Mouse (Mus musculus) kidney, embryonic 16.5 days (tissue): ENCODE data around the gene Dst. TPM values are rescaled to one million over a fixed set of nuclear protein-coding genes. Genes with fewer than 3 reads are reported as not detected.

Experiments
- ATAC-seq: fragments of 200-750 bp; cut with Nextera tagmentation; 2 replicates; pipeline ENCODE4 v1.8.0; 2017; ENCODE audit warnings: moderate TSS enrichment; ENCODE audit not compliant: low FRiP score, low TSS enrichment
- H3K27ac ChIP-seq: fragments of 300-500 bp; sonication (generic); 2 replicates; pipeline ENCODE4 v1.5.1; 2014; ENCODE audit warnings: low read length
- H3K27me3 ChIP-seq: fragments of 300-500 bp; sonication (generic); 2 replicates; pipeline ENCODE4 v1.6.1; 2014; ENCODE audit warnings: low read length, control low read depth, mixed read lengths; ENCODE audit not compliant: insufficient read depth
- H3K36me3 ChIP-seq: fragments of 300-500 bp; sonication (generic); 2 replicates; pipeline ENCODE4 v1.6.1; 2014; ENCODE audit warnings: low read length, control low read depth, mixed read lengths; ENCODE audit not compliant: insufficient read depth
- H3K4me1 ChIP-seq: fragments of 300-500 bp; sonication (generic); 2 replicates; pipeline ENCODE4 v1.6.1; 2014; ENCODE audit warnings: low read length, control low read depth, mixed read lengths; ENCODE audit not compliant: insufficient read depth
- H3K4me2 ChIP-seq: fragments of 300-500 bp; sonication (generic); replicated peaks from 2 replicates; pipeline ENCODE4 v1.6.1; 2014; ENCODE audit warnings: low read depth, low read length
- H3K4me3 ChIP-seq: fragments of 300-500 bp; sonication (generic); 2 replicates; pipeline ENCODE4 v1.5.1; 2014; ENCODE audit warnings: mild to moderate bottlenecking, low read length
- H3K9ac ChIP-seq: fragments of 300-500 bp; sonication (generic); replicated peaks from 2 replicates; pipeline ENCODE4 v1.6.1; 2014; ENCODE audit warnings: low read length
- H3K9me3 ChIP-seq: fragments of 300-500 bp; sonication (generic); 2 replicates; pipeline ENCODE4 v1.6.1; 2016; ENCODE audit warnings: low read length, control low read depth
- WGBS: fragments of 180-500 bp; shearing (Covaris S2); extraction: QIAGEN DNeasy Blood & Tissue Kit; methylation state at CpG from one replicate; pipeline ENCODE4 v1.1.7; 2014; 5-methylcytosine and 5-hydroxymethylcytosine counted together
- polyA plus RNA-seq: library from polyadenylated mRNA; unstranded; fragments of >200 nt; fragmentation: Nextera tagmentation; extraction: Ambion mirVana; gene quantifications from 2 replicates; pipeline ENCODE4 v1.2.1, GENCODE M21; 2015

The Dst gene
- polyA plus RNA-seq, 1 experiment from 2014 or later: 23.4 TPM

DNA sequence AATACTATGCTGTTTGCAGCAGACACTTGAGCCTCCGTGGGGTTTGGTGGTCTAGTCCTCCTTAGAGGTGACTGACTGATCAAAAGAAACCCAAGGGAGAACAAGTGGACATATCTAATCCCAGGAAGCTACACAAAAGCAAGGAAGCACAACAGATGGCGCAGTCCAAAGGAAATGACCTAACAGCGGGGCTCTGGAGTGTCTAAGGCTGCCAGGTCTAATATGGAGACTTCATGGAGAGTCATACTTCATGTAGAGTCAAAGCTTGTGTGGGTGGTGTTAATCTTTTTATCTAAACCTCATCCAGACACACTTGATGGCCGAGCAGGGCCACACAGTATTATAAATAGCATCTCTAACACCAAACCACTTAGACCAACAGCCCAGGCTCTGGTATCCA lies 11.4 kb upstream of the Dst start:
- ATAC-seq: no peak
- Histone ChIP-seq H3K27me3 (no peaks in the 10 kb centered on the region), H3K9ac (no peak overlapping the region), H3K27ac (no peak overlapping the region), H3K4me1 (no peaks in the 10 kb centered on the region; the same call in 1 of the 2 replicates), H3K4me3 (no peak overlapping the region), H3K36me3 (no peaks in the 10 kb centered on the region), H3K4me2 (no peak overlapping the region), H3K9me3 (no peaks in the 10 kb centered on the region)
- WGBS: 75% methylated on average over 4 of the region's 4 CpGs

GRCm38 (mm10) chr1:33897426-33897825 lies 10.6 kb upstream of the Dst start:
- 87% methylated on average over 11 of the region's 11 CpGs for WGBS
- no peaks in the 10 kb centered on the region for H3K9me3 ChIP-seq
- no peak overlapping the region for H3K4me2 ChIP-seq
- H3K27me3 ChIP-seq: no peaks in the 10 kb centered on the region
- H3K27ac ChIP-seq: no peak overlapping the region
- no peaks in the 10 kb centered on the region; the same call in 1 of the 2 replicates for H3K4me1 ChIP-seq
- H3K4me3 ChIP-seq: no peak overlapping the region
- H3K9ac ChIP-seq: no peak overlapping the region
- ATAC-seq: no peak
- H3K36me3 ChIP-seq: no peaks in the 10 kb centered on the region

GRCm38 (mm10) chr1:33898373-33898772 lies 9.7 kb upstream of the Dst start:
- H3K27me3 ChIP-seq: no peaks in the 10 kb centered on the region
- no peaks in the 10 kb centered on the region for H3K36me3 ChIP-seq
- peaks cover under 1% of the 10 kb centered on the region; the same call in 1 of the 2 replicates for H3K4me1 ChIP-seq
- no peak overlapping the region for H3K4me2 ChIP-seq
- no peak overlapping the region for H3K27ac ChIP-seq
- no peak for ATAC-seq
- WGBS: 78% methylated on average over 6 of the region's 6 CpGs
- no peaks in the 10 kb centered on the region for H3K9me3 ChIP-seq
- H3K4me3 ChIP-seq: no peak overlapping the region
- H3K9ac ChIP-seq: no peak overlapping the region

GRCm38 (mm10) chr1:33900175-33900574 lies 7.8 kb upstream of the Dst start:
- Histone ChIP-seq H3K9me3 (no peaks in the 10 kb centered on the region), H3K27me3 (peaks cover 2% of the 10 kb centered on the region; the same call in 1 of the 2 replicates), H3K27ac (no peak overlapping the region), H3K36me3 (no peaks in the 10 kb centered on the region), H3K4me1 (peaks cover 5% of the 10 kb centered on the region), H3K4me2 (no peak overlapping the region), H3K9ac (no peak overlapping the region), H3K4me3 (no peak overlapping the region)
- 77% methylated on average over 8 of the region's 8 CpGs for WGBS
- ATAC-seq: no peak

DNA sequence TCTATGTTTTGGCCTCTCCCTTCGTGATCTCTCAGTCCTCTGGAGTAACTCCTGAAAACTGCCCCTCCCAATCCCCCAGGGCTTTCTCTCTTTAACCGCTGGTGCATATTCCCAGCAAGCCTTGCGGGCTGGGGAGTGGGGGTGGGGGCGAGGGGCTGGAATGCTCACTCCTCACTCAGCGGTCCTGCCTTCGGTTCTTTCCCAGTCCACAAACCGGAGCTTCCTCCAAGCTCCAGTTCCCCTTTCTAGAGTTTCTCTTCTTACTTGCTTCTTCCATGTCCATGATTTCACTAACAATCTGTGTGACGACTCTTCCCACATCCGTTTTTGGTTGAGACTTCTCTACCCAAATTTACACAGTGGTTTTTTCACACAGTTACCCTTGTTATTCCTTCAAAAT lies 4.4 kb upstream of the Dst start:
- Histone ChIP-seq H3K9ac (no peak overlapping the region), H3K36me3 (no peaks in the 10 kb centered on the region), H3K4me1 (peaks cover 15% of the 10 kb centered on the region), H3K9me3 (no peaks in the 10 kb centered on the region), H3K27me3 (peaks cover 24% of the 10 kb centered on the region), H3K4me3 (no peak overlapping the region), H3K4me2 (peak overlapping the region; percentile 19), H3K27ac (no peak overlapping the region)
- WGBS: 28% methylated on average over 9 of the region's 9 CpGs
- no peak for ATAC-seq

DNA sequence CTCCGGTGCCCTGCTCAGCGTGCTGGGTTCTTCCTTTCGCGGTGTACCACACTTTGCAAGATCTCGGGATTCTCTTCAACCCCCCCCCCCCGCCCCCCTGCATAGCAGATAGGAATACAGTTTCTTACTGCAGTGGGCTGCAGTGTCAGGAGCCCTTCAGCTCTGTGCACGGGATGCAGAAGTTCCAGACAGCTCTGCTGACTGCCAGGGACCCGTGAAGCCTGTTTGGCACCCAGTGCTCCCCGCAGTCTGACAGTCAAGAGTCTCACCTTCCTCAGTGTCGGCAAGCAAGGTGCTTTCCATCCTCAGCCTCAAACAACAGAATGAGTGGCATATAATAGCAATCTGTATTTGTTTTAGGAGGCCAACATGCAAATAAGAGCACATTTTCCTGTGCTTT lies 1.8 kb upstream of the Dst start:
- Histone ChIP-seq H3K4me3 (no peak overlapping the region), H3K27me3 (peaks cover 42% of the 10 kb centered on the region), H3K9me3 (no peaks in the 10 kb centered on the region), H3K4me1 (peaks cover 21% of the 10 kb centered on the region), H3K36me3 (no peaks in the 10 kb centered on the region), H3K9ac (no peak overlapping the region), H3K4me2 (no peak overlapping the region), H3K27ac (no peak overlapping the region)
- no peak for ATAC-seq
- WGBS: 38% methylated on average over 10 of the region's 10 CpGs

DNA sequence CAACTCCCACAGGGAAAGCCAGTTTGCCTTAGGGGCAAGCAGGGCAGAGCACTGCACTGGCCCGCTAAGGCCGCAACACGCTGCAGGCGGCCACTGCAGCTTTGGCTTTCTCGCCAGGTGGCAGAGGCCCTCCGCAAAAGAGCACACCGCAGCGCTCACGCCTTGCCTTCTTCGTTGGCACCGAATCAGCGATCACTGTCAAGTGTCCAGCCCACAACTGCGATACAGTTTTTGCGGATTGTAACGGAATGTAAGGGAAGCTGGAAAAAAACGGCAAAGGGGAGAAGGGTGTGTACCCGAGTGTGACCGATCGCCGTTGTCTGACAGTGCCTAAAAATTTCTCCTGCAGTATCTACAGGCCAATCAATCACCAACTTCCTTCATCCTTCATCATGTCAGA lies 1.1 kb upstream of the Dst start:
- H3K4me3 ChIP-seq: peak overlapping the region; percentile 67
- H3K9me3 ChIP-seq: no peaks in the 10 kb centered on the region
- no peak overlapping the region; the same call in 1 of the 2 replicates for H3K9ac ChIP-seq
- peaks cover 21% of the 10 kb centered on the region for H3K4me1 ChIP-seq
- H3K27ac ChIP-seq: no peak overlapping the region
- ATAC-seq: no peak; the same call in 1 of the 2 replicates
- 1% methylated on average over 20 of the region's 20 CpGs for WGBS
- H3K4me2 ChIP-seq: peak overlapping the region; percentile 99
- peaks cover 42% of the 10 kb centered on the region for H3K27me3 ChIP-seq
- H3K36me3 ChIP-seq: no peaks in the 10 kb centered on the region

GRCm38 (mm10) chr1:33907421-33908190 lies 419 bp upstream of the Dst start, which contains the start of gene Bend6:
TSS of gene Bend6 (minus strand) at chr1:33907816.
- no peaks in the 10 kb centered on the region for H3K9me3 ChIP-seq
- peaks cover 21% of the 10 kb centered on the region for H3K4me1 ChIP-seq
- peak; percentile 88 for ATAC-seq
- 1% methylated on average over 44 of the region's 110 CpGs for WGBS
- H3K4me3 ChIP-seq: peak within 1 kb of the TSS; percentile 67
- H3K9ac ChIP-seq: peak within 1 kb of the TSS; percentile 72
- no peaks in the 10 kb centered on the region for H3K36me3 ChIP-seq
- peak within 1 kb of the TSS; percentile 99 for H3K4me2 ChIP-seq
- H3K27me3 ChIP-seq: peaks cover 42% of the 10 kb centered on the region
- no peak within 1 kb of the TSS for H3K27ac ChIP-seq

DNA sequence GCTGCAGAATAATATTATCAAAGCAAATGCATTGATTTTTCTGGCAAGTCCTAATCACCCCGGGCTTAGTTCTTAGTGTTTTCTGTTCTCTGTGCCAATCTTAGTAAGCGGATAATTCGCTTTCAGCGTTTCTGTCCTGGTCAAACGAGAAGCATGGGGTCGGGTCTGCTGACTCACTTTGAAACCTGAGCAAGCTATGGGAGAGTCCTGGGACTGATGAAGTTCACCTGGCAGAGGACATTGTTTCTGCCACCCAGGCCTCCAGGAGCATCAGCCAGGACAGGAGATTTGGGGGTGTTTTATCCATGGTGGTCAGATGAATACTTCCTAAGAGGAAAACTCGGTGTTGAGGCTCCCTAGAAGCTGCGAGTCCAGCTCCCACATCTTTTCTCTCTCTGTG lies 3.6 kb downstream of the Dst start:
- peaks cover 31% of the 10 kb centered on the region for H3K27me3 ChIP-seq
- no peaks in the 10 kb centered on the region for H3K9me3 ChIP-seq
- H3K27ac ChIP-seq: no peak overlapping the region
- no peak for ATAC-seq
- H3K36me3 ChIP-seq: no peaks in the 10 kb centered on the region
- H3K4me1 ChIP-seq: peaks cover 16% of the 10 kb centered on the region
- 50% methylated on average over 8 of the region's 8 CpGs for WGBS
- no peak overlapping the region for H3K9ac ChIP-seq
- no peak overlapping the region for H3K4me2 ChIP-seq
- no peak overlapping the region for H3K4me3 ChIP-seq

DNA sequence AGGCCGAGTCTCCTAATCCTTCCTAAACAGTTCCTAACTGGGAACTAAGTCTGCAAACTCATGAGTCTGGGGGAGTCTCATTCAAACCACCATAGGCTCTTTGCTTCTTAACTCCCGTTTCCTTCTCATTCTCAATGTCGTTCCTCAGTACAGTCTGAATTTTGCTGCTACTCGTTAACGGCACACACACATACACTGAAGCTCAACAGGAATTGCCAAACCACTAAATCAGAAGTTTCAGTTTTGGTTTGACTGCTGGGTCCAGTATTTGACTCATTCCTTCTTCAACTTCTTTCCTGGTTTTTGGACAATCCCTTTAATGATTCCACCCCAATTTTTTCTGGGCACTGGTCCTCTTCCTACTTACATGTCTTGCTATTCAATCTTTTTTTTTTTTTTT lies 8.5 kb downstream of the Dst start:
- no peaks in the 10 kb centered on the region for H3K9me3 ChIP-seq
- H3K4me3 ChIP-seq: no peak overlapping the region
- H3K27ac ChIP-seq: no peak overlapping the region
- ATAC-seq: no peak
- no peaks in the 10 kb centered on the region for H3K4me1 ChIP-seq
- no peak overlapping the region for H3K9ac ChIP-seq
- 88% methylated on average over 5 of the region's 5 CpGs for WGBS
- no peaks in the 10 kb centered on the region for H3K27me3 ChIP-seq
- H3K36me3 ChIP-seq: no peaks in the 10 kb centered on the region
- no peak overlapping the region for H3K4me2 ChIP-seq
